Mouse (Mus musculus) stomach, embryonic 14.5 days (tissue): ENCODE measurements around the gene Trim16. TPM values are rescaled to one million over a fixed set of nuclear protein-coding genes. Genes with fewer than 3 reads are reported as not detected.

Experiments
- ATAC-seq: fragments of 200-750 bp; cut with Nextera tagmentation; 2 replicates; pipeline ENCODE4 v1.8.0; 2017; ENCODE audit warnings: low read depth, moderate TSS enrichment; ENCODE audit not compliant: insufficient number of reproducible peaks, insufficient read depth, low FRiP score
- H3K27ac ChIP-seq: fragments of 300-500 bp; sonication (generic); 2 replicates; pipeline ENCODE4 v1.5.1; 2014; ENCODE audit warnings: mild to moderate bottlenecking, low read length, moderate library complexity, mixed read lengths
- H3K27me3 ChIP-seq: fragments of 300-500 bp; sonication (generic); 2 replicates; pipeline ENCODE4 v1.6.1; 2014; ENCODE audit warnings: low read length, control low read depth, mixed read lengths; ENCODE audit not compliant: control insufficient read depth, insufficient read depth
- H3K36me3 ChIP-seq: fragments of 300-500 bp; sonication (generic); 2 replicates; pipeline ENCODE4 v1.6.1; 2014; ENCODE audit warnings: mild to moderate bottlenecking, control low read depth, low read length, moderate library complexity, mixed read lengths; ENCODE audit not compliant: control insufficient read depth, insufficient read depth
- H3K4me1 ChIP-seq: fragments of 300-500 bp; sonication (generic); 2 replicates; pipeline ENCODE4 v1.6.1; 2014; ENCODE audit warnings: low read length, control low read depth, mixed read lengths; ENCODE audit not compliant: control insufficient read depth, insufficient read depth
- H3K4me2 ChIP-seq: fragments of 300-500 bp; sonication (generic); replicated peaks from 2 replicates; pipeline ENCODE4 v1.6.1; 2014; ENCODE audit warnings: low read depth, low read length, control low read depth
- H3K4me3 ChIP-seq: fragments of 300-500 bp; sonication (generic); 2 replicates; pipeline ENCODE4 v1.5.1; 2014; ENCODE audit warnings: low read depth, low read length, control low read depth
- H3K9ac ChIP-seq: fragments of 300-500 bp; sonication (generic); replicated peaks from 2 replicates; pipeline ENCODE4 v1.6.1; 2014; ENCODE audit warnings: low read depth, mild to moderate bottlenecking, control low read depth, low read length, moderate library complexity, mixed read lengths
- H3K9me3 ChIP-seq: fragments of 300-500 bp; sonication (generic); 2 replicates; pipeline ENCODE4 v1.6.1; 2016; ENCODE audit warnings: low read depth, low read length, control low read depth; ENCODE audit not compliant: control insufficient read depth
- WGBS: fragments of 180-500 bp; shearing (Covaris S2); extraction: QIAGEN DNeasy Blood & Tissue Kit; methylation state at CpG from one replicate; pipeline ENCODE4 v1.1.7; 2014; 5-methylcytosine and 5-hydroxymethylcytosine counted together
- polyA plus RNA-seq: library from polyadenylated mRNA; unstranded; fragments of >200 nt; fragmentation: Nextera tagmentation; extraction: Ambion mirVana; gene quantifications from 2 replicates; pipeline ENCODE4 v1.2.1, GENCODE M21; 2014

The Trim16 gene
- polyA plus RNA-seq, 1 experiment from 2014 or later: 19.1 TPM

- Histone ChIP-seq H3K27me3 (no peaks in the 10 kb centered on the region), H3K9me3 (no peaks in the 10 kb centered on the region), H3K36me3 (no peaks in the 10 kb centered on the region), H3K4me3 (no peak overlapping the region), H3K4me1 (no peaks in the 10 kb centered on the region), H3K4me2 (no peak overlapping the region), H3K27ac (no peak overlapping the region), H3K9ac (no peak overlapping the region)
- no peak for ATAC-seq
- whole genome bisulfite sequencing: 64% methylated on average over 5 of the region's 5 CpGs
These were observed 49.2 kb downstream of the Trim16 start for GRCm38 (mm10) chr11:62869201-62869600.

GRCm38 (mm10) chr11:62869715-62870371 lies 49.8 kb downstream of the Trim16 start:
- no peak overlapping the region for H3K4me2 ChIP-seq
- WGBS: 81% methylated on average over 8 of the region's 8 CpGs
- H3K9ac ChIP-seq: no peak overlapping the region
- no peaks in the 10 kb centered on the region for H3K36me3 ChIP-seq
- no peaks in the 10 kb centered on the region for H3K27me3 ChIP-seq
- H3K4me3 ChIP-seq: no peak overlapping the region
- no peaks in the 10 kb centered on the region for H3K4me1 ChIP-seq
- H3K27ac ChIP-seq: no peak overlapping the region
- H3K9me3 ChIP-seq: no peaks in the 10 kb centered on the region
- ATAC-seq: no peak

- Histone ChIP-seq H3K9me3 (no peaks in the 10 kb centered on the region), H3K9ac (no peak overlapping the region), H3K4me1 (no peaks in the 10 kb centered on the region), H3K36me3 (no peaks in the 10 kb centered on the region), H3K27me3 (no peaks in the 10 kb centered on the region), H3K4me2 (no peak overlapping the region), H3K4me3 (no peak overlapping the region), H3K27ac (no peak overlapping the region)
- whole genome bisulfite sequencing: 62% methylated on average over 9 of the region's 9 CpGs
- no peak for ATAC-seq
These were observed 53.4 kb downstream of the Trim16 start for GRCm38 (mm10) chr11:62873479-62873878.

- no peaks in the 10 kb centered on the region for H3K27me3 ChIP-seq
- H3K27ac ChIP-seq: no peak overlapping the region
- no peak for ATAC-seq
- 83% methylated on average over 1 of the region's 1 CpGs for WGBS
- H3K4me3 ChIP-seq: no peak overlapping the region
- H3K4me1 ChIP-seq: no peaks in the 10 kb centered on the region
- H3K4me2 ChIP-seq: no peak overlapping the region
- H3K9ac ChIP-seq: no peak overlapping the region
- no peaks in the 10 kb centered on the region for H3K36me3 ChIP-seq
- no peaks in the 10 kb centered on the region for H3K9me3 ChIP-seq
These were observed 55.7 kb downstream of the Trim16 start for GRCm38 (mm10) chr11:62875696-62876095.

GRCm38 (mm10) chr11:62876445-62876844 lies 56.4 kb downstream of the Trim16 start:
- no peak overlapping the region for H3K27ac ChIP-seq
- H3K4me1 ChIP-seq: no peaks in the 10 kb centered on the region
- 82% methylated on average over 4 of the region's 4 CpGs for WGBS
- no peak overlapping the region for H3K9ac ChIP-seq
- no peaks in the 10 kb centered on the region for H3K27me3 ChIP-seq
- H3K9me3 ChIP-seq: no peaks in the 10 kb centered on the region
- no peaks in the 10 kb centered on the region for H3K36me3 ChIP-seq
- ATAC-seq: no peak
- H3K4me2 ChIP-seq: no peak overlapping the region
- H3K4me3 ChIP-seq: no peak overlapping the region

GRCm38 (mm10) chr11:62877391-62877790 lies 57.4 kb downstream of the Trim16 start:
- no peaks in the 10 kb centered on the region for H3K27me3 ChIP-seq
- no peaks in the 10 kb centered on the region for H3K4me1 ChIP-seq
- H3K4me2 ChIP-seq: no peak overlapping the region
- H3K36me3 ChIP-seq: no peaks in the 10 kb centered on the region
- ATAC-seq: no peak
- H3K9ac ChIP-seq: no peak overlapping the region
- H3K4me3 ChIP-seq: no peak overlapping the region
- H3K27ac ChIP-seq: no peak overlapping the region
- 69% methylated on average over 1 of the region's 1 CpGs for WGBS
- no peaks in the 10 kb centered on the region for H3K9me3 ChIP-seq

GRCm38 (mm10) chr11:62878728-62879127 lies 58.7 kb downstream of the Trim16 start:
- no peak for ATAC-seq
- peak overlapping the region; percentile 88 for H3K4me3 ChIP-seq
- no peak overlapping the region for H3K27ac ChIP-seq
- 0 out of 2 replicates have a peak overlapping the region, but pooled peaks have one; percentile 6 for H3K9ac ChIP-seq
- no peaks in the 10 kb centered on the region for H3K9me3 ChIP-seq
- H3K4me2 ChIP-seq: peak overlapping the region; percentile 43
- H3K36me3 ChIP-seq: peaks cover 3% of the 10 kb centered on the region; the same call in 1 of the 2 replicates
- WGBS: 24% methylated on average over 9 of the region's 9 CpGs
- no peaks in the 10 kb centered on the region for H3K4me1 ChIP-seq
- no peaks in the 10 kb centered on the region for H3K27me3 ChIP-seq

- Histone ChIP-seq H3K9me3 (no peaks in the 10 kb centered on the region), H3K27me3 (no peaks in the 10 kb centered on the region), H3K27ac (peak within 1 kb of the TSS; percentile 85), H3K4me2 (peak within 1 kb of the TSS; percentile 72), H3K4me3 (peak within 1 kb of the TSS; percentile 88), H3K9ac (peak within 1 kb of the TSS; percentile 71), H3K4me1 (no peaks in the 10 kb centered on the region), H3K36me3 (peaks cover 3% of the 10 kb centered on the region; the same call in 1 of the 2 replicates)
- 2% methylated on average over 55 of the region's 55 CpGs for WGBS
- peak; percentile 97 for ATAC-seq
These were observed 59.4 kb downstream of the Trim16 start, which contains the start of gene Tvp23b for GRCm38 (mm10) chr11:62879220-62880048. Gene Tvp23b, plus strand, starts transcription at chr11:62879455.
